Mouse (Mus musculus) small intestine, adult 2 months (tissue): ENCODE measurements around the gene Rdh1.

Experiments used
- CTCF ChIP-seq: fragments of 200-500 bp; IDR thresholded peaks from 2 replicates; pipeline ENCODE4 v1.5.1; 2012; ENCODE audit warnings: low read depth, mild to moderate bottlenecking, control low read depth, inconsistent platforms, low read length, moderate library complexity, mixed read lengths; ENCODE audit not compliant: insufficient replicate concordance, insufficient read length; ENCODE audit errors: extremely low read depth
- POLR2A ChIP-seq: fragments of 200-500 bp; IDR thresholded peaks from 2 replicates; pipeline ENCODE4 v1.6.1; 2012; ENCODE audit warnings: low read depth, mild to moderate bottlenecking, control low read depth, inconsistent platforms, low read length, moderate library complexity

GRCm38 (mm10) chr10:127755246-127755645, 4.3 kb upstream of the Rdh1 start:
- TF ChIP-seq CTCF (no peak), POLR2A (no peak)
